Mouse (Mus musculus): ENCODE data around the gene Oprd1.

Gene Oprd1

DNA sequence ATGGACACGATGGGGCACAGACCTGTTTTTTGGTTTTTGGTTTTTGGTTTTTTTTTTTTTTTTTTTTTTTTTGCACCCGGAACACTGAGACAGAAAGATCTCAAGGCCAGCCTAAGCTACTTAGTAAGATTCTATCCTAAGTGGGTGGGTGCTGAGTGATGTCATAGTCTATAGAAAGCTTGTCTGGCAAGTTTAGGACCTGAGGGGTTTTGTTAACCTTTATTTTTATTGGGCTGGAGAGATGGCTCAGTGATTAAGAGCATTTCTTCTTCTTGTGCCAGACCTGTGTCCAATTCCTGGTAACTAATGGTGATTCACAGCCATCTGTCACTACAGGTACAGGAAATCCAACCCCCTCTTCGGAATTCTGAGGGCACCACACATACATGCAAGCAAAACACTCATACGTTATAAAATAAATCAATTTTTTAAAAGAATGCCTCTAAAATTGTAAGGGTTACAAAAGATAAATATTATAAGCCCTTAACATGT lies 63.7 kb downstream of the Oprd1 start:
- DNase-seq (ENCODE audit: low read depth, low spot score) = no peak

DNA sequence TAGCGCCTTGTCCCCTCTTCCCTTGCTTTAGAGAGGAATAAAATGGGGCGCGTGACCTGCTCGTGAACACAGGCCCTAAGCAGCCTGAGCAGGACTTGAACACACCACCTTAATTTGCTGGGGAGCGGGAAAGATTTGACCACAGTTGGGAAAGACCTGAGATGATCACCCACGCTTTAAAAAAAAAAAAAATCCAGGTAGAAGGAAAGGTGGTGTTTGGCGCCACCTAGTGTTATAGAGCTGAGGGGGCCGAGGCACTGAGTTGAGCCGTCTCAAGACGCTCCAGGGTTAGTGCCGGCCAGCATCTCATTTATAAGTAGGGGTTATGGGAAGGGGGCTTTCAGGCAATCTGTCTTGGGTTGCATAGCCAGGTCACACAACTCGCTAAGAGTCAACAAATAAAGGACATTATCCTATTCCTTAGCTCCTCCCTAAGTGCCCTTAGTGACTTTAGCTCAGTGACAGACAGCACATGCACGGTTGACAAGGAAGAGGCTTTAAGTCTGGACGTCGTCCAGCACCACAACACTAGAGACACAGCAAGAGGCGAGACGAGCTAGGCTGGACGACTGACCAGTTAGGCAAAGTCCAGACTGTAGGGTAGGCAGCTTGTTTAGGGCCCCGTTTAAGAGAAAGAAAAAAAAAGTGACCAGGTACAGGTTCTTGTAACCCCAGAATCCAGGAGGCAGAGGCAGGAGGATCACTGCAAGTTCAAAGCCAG lies 64.6 kb downstream of the Oprd1 start:
- peak; percentile 77 for DNase-seq (ENCODE audit: low read depth, low spot score)

DNA sequence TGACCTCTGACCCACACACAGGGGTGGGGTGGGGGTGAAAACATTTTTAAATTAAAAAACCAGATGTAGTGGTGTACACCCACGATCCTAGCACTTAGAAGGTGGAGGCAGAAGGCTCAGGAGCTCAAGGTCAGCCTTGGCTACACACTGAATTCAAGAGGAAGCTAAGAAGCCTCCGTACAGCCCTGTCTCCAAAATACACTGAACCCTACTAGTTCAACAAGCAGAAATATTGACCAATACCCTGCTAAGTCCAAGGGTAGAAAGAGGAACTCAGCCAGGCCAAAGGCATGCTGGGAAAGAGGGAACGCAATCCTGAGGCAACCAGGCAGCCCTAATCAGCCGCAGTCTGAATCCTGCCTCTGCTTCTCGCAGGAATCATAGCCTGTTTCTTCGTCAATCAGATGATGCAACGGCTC lies 66.0 kb downstream of the Oprd1 start:
- no peak for DNase-seq (ENCODE audit: low read depth, low spot score)

DNA sequence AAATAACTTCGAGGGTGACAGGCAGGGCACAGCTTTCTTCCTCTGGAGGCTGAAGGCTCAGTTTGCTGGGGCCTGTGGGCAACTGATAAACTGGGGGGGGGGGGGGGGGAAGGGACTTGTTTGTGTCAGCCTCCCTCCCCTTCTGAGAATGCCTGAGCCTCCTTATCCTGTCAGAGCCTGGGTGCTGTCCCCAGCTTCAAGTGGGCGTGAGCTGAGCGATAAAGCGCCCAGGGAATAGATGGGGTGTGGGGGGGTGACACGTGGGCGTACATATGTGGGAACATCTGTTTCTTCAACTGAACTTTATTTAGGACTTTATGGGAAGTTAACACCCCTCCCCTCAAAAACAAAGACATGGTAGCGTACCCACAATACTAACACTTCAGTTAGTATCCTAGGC lies 66.8 kb downstream of the Oprd1 start:
- no peak for DNase-seq (ENCODE audit: low read depth, low spot score)

DNA sequence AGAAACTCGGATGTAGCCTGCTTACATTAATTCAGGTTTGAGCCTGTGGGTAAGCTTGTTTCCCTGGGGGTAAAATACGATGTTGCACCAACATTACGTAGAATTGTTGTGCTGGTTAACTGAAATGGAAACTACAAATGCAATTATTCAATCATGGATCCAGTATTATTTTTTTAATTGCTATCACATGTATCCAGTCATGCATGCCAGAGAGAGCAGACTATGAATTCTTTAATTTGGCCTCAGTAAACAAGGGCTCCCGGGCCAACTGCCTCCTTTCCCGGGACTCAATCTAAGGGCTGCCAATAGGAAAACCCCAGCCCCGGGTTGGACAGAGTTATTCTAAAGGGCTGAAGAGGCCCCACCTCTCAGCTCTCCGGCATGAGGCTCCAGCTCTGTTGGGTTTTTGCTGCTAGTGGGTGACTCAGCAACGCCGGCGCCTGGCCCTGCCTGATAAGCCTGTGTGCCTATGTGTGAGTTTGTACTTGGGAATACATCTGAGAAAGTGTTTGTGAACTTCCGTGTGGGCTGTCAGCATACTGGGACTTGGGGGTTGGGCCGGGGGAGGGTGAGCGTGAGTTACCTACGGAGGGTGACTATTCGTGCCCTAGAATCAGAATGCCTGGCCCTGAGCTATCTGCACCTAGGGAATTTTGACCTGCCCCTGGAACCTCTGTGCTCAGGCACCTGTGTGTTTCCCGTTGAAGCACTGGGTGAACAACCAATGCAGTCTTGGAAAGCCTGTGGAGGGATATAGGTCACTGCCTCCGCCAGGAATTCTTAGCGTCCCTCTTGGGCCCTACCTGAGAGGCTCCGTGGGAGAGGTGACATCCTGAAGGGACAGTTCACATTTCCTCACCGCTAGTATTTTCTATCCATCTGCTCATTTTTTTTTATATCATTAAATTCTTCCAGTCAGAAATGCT lies 67.5 kb downstream of the Oprd1 start:
- DNase-seq (ENCODE audit: low read depth, low spot score) = peak; percentile 12

DNA sequence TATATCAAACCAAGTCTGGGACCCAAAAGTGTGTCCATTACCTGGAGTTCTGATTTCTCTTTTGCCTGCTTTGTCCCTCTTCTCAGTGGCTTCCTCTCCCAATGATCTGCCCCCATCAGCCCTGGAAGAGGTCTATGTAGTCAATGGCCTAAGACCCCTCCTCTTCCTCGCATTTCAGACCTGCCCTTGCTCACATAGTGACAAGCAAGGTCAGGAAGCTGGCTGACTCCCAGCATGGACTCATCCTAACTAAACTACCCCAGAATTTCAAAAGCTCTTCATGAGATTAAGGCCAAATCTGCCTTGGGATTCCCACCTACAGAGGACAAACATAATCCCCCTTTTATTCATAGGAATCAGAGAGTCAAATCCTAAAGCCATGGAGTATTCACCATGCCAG lies 68.5 kb downstream of the Oprd1 start:
- no peak for DNase-seq (ENCODE audit: low read depth, low spot score)

DNA sequence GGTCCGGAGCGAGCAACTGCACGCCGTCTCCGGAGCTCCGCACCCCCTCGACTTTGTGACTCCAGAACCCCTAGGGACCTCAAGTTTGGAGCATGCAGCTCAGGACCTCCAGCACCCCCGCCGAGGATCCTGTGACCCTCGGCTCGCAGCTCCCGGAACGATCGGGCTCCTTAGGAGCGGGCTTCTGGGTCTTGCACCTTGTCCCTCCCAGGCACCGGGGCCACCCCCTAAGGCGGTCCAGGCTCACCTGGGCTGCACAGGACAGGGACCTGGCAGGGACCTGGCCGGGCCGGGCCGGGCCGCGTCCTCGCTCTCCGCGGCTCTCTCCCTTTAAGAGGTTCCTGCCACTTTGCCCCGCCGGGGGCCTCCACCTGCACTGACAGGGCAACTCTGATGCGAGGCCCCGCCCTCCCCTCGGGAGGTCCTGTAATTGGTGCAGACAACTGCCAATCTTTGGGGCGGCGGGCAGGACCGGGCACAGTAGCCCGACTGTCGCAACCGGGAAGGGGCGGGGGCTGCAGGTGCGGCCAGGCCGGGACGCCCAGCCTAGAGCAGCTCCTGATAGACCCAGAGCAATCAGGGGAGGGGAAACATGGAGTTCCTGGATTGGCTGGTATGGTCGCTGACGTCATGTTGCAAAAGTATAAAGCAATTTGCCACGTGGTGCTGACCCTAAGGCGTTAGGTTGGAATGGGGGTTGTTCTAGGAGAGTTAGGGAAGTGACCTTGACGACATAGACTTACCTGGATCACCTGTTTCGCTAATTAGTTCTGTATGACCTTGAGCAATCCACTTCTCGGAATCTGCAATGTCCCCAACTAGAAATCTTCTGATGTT lies 69.1 kb downstream of the Oprd1 start, which contains the start of gene Epb41:
Epb41 (minus strand) TSS at position 389 of the 837 bp plus-strand sequence.
- DNase-seq (ENCODE audit: low read depth, low spot score) = peak; percentile 96

DNA sequence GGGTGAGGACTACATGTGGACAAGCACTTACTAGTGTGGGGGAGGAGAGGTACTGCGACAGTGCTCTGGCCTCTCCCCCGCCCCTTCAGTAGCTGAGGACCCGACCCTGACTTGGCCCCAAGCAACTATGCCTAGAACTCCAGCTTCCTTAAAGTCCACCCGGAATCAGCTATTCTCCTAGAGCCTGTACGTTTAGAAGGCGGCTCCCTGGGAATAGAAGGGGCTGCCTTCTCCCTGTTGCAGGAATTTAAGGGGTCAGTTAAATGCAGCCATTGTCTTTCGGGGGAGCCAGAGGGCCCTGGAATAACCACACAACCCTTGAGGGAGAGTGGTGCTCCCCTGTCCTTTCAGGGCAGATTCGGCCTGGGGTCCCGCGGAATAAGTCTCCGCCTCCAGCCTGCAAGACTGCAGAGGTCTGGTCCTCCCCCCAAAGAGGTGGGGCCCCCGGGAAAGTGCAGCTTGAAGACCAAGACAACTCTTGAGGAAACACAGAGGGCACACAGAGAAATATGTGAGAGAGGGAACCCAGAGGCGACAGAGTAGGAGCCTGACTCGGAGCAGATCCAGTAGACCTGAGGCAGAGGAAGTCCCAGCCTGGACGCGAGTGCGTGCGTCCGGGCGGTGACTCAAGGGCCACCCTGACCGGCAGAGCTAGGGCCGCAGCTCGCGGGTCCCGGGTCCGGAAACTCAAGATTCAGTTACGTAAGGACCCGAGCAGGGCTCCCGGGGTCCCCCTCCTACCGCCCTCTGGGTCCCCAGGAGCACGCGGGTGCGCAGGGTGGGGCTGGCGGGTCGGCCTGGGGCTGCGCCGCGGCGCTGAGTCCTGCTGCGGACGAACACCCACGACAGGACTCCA lies 70.0 kb downstream of the Oprd1 start, which contains the start of gene Gm10300:
Gm10300 (plus strand) TSS at position 621 of the 856 bp plus-strand sequence.
- DNase-seq (ENCODE audit: low read depth, low spot score) = peak; percentile 24

DNA sequence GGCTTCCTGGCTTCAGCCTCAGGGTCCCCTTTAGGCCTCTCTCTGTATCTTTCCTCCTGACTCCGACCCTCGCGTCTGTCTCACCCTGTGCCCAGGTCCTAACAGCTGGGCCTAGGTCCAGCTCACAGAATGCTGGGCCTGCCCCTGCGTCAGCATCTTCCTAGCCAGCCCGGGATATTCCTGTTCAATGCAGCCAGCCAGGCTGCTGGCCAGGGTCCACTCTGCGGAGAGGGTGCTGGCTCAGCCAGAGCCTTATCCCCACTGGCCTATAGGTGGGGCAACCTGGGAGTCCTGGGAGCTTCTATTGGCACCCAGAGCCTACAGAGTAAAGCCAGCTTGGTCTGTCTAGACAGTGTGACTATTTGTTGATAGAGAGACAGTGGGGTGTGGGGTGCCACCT lies 71.3 kb downstream of the Oprd1 start:
- no peak for DNase-seq (ENCODE audit: low read depth, low spot score)

DNA sequence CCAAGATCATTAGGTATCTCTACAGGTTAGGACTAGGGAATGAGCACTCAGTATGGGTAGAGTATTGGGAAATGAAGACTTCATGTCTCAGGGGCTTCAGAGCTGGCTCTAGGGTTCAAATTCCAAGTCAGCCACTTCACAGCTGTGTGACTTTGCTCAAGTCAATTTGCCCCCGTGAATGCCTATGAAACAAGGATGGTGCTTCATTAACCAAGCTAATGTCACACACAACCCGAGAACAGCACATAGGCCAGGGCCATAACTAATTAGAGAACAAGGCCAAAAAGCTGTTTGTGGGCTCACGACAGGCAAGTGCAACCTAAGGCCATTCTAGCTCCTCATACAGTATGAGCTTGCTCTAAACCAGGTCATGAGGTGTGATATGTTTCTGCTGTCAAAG lies 72.1 kb downstream of the Oprd1 start:
- no peak for DNase-seq (ENCODE audit: low read depth, low spot score)

DNA sequence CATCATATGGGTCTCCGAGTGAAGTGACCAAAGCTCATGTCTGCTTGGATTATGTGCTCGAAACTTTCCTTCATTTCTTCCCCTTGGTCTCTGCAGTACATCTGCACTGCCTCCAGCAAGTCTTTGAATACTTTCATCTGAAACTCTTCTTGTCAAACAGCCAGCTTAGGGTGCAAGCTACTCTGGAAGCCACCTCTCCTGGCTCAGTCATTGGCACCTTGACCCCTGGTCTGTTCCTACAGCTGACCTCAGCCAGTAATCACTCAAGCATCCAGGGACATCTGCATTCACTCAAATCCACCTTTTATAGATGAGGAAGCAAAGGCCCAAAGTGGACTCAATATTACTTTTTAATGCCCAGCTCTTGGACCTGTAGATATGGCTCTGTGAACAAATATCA lies 72.6 kb downstream of the Oprd1 start:
- no peak for DNase-seq (ENCODE audit: low read depth, low spot score)

DNA sequence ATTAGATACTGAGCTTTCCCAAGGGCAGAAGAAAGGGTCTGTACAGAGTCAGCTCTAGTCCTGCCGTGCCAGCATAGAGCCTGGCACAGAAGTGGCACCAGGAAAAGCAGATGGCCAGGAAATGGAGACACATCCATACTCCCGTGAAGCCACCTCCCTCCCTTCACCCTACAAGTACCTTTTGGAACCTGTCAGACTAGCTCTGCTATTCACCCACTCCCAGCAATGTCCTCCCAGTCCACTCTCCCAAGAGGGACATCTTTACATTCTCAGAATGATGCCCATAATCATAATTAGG lies 76.4 kb downstream of the Oprd1 start:
- no peak for DNase-seq (ENCODE audit: low read depth, low spot score)

DNA sequence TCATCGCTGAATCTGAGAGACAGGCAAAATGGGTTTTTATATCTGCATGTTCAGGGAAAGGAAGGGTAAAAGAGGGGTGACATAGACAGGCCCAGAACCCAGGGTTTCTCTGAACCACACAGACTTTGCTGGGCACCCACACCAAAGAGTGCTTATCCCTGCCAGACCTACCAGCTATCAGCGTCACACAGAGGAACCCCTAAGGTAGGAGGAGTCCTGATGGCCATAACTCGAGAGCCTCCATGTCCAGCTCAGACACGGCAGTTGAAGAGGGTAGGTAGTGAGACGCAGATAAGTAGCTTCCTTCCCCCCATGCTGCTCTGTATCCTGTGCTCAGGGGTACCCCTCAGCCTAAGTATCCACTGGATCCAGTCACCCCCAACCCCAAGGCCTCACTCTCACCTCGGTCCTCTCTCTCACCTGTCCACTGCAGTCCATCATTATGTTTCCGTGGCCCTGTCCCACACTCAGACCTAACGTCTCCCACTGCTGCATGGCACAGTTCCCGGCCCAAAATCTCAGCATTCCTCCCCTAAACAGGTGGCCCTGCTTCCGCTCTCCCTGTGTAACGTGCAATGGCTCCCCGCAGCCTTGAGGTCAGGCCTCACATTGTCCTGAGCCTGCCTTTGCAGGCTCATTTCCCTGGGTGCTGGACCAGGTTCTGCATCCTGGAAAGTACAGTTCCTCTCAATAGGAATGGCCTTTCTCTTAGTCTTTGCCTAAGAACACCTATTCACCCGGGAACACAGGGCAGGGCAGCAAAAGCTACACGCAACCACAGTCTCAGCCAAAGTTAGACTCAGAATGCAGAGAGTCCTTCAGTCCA lies 77.0 kb downstream of the Oprd1 start:
- no peak for DNase-seq (ENCODE audit: low read depth, low spot score)

DNA sequence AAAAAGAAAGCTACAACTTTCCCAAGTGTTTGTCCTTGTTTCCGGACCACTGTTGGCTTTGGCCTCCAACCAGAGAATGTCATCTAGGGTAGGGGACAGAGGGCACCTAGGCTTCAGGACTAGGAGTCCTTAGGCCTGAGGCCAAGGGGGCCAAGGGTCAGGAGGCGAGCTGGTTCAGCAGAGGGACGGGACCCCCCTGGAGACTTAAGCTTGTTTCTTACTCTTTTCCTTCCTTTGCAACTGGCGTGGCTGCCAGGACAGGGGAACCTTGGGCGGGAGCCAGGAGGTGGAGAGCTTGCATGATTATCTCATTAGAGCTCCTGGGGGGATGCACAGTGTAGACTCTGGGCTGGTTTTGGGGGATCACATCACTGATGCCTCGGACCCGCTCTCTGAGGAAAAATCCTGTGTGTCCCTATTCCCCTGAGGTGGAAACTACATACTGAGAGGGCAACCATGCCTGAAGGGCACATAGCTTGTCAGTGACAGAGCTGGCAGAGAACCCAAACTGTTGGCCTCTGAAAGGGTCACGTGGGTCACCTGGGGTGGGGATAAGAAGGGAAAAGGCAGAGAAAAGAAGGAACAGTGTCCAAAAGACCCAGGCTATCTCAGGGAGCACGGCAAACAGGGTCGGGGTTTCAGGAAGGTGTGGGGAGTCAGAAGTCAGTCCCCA lies 78.0 kb downstream of the Oprd1 start:
- DNase-seq (ENCODE audit: low read depth, low spot score) = no peak

DNA sequence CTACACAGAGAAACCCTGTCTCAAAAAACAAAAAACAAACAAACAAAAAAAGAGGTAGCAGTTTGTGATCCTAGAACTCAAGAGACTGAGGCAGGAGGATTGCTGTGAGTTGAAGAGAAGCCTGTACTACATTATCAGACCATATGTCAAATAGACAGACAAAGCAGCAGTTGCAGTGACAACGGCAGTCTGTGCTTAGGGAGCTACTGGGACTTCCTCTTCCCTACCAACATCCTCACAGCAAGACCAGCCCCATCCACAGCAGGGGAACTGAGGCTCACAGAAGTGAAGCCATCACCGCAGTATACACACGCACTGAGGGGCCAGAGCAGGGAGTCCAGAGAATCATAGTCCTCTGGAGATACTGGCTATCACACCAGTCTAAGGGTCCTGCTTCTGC lies 78.7 kb downstream of the Oprd1 start:
- no peak for DNase-seq (ENCODE audit: low read depth, low spot score)

DNA sequence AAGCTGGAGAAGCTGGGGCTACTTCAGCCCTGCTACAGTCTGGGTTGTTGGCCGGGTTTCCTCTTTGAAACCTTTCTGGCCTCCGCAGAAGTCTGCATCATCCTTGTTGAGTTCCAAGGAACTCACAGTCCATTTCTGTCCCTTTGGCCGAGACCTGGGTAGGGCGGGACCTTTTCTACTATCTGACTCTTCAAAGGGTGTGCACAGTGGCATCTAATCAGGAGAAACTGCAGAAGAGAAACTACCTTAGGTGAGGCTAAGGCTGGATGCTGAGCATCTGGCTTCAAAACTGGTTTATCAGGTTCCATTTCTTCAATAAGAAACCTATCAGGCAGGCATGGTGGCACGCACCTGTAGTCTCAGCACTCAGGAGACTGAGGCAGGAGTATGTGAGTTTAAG lies 79.7 kb downstream of the Oprd1 start:
- no peak for DNase-seq (ENCODE audit: low read depth, low spot score)

DNA sequence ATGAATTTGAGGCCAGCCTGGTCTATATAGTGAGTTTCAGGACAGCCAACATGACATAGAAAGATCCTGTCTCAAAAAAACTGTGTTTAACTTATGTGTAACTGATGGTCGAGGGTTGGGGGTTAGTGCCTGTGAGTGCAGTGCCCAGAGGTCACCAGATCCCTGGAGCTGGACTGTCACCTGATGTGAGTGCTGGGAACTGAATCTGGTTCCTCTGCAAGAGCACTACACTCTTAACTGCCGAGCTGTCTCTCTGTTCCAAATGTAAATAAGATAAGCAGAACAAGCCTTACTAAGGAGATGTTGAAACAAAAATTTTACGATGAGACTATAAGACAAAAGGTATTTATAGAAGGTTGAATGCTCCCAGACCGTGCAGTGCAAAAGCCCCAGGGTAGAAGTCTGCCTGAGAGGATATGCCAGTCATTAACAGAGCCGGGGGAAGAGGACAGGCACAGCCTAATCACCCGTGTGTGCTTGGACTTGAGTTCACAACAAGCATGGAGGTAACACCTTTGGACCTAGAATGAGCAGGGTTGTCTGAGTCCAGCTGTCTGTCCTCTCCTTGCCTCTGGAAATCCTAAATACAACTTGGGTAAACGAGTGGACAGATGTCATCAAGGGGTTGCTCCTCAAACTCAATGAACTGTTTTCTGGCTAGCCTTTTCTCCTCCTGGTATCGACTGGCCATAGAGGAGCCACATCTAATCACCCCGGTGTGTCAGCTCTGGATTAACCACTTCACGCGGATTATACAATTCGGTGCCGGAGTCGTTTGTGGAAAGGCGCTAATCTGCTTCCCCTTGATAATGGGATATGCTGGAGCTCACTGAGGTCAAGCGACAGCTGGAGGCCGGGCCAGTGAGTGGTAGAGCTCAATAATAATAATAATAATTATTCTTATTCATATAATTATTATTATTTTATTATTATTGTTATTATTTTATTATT lies 81.1 kb downstream of the Oprd1 start:
- DNase-seq (ENCODE audit: low read depth, low spot score) = no peak

DNA sequence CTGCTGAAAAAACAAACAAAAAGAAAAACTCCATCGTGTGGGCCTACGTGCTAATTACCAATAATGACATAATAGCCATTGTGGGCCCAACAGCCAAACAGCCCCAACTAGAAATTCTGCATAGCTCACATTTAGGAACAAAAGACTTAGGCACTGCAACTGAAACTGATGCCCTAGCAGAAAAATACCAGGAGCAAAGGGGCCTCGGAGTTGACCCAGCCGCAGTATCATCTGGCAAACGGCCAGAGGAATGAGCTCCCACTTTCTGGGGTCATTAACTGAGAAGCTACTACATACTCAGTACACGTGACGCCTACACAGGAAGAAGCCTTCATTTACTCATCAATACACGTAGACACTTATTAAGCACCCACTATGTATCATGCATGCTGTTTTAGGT lies 82.0 kb downstream of the Oprd1 start:
- DNase-seq (ENCODE audit: low read depth, low spot score) = no peak

Data from forelimb bud, embryonic 11.5 days (tissue).